Mouse (Mus musculus): ENCODE data around the gene Wapl.

Gene Wapl

GRCm38 (mm10) chr14:34673395-34674228 lies at the start of gene Wapl:
Wapl (plus strand) TSS chr14:34673928.
- peak; percentile 78 for DNase-seq (ENCODE audit: extremely low read depth, low read depth)

GRCm38 (mm10) chr14:34626824-34627223 lies 46.9 kb upstream of the Wapl start:
- no peak for DNase-seq (ENCODE audit: extremely low read depth, low read depth)

GRCm38 (mm10) chr14:34632722-34633448 lies 40.8 kb upstream of the Wapl start:
- peak; percentile 67 for DNase-seq (ENCODE audit: extremely low read depth, low read depth)

DNA sequence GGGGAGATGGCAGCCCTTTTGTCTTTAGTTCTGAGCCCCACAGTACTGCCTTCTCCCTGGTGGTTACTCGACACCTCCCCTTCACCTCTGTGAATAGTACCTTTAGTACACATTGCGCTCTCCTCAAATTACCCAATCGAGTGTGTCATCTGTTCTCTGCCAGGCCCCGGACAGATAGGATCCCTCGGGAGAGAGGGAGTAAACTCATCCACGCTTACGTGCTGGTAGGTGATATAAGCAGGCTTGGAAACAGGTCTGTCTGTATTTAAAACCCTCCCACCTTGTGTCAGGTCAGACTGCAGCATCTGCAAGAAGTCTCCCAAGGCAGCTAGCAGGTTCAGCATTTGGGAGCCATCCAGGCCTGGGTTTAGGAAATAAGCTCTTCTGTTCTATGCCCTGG lies 38.5 kb upstream of the Wapl start:
- no peak for DNase-seq (ENCODE audit: extremely low read depth, low read depth)

- no peak for DNase-seq (ENCODE audit: extremely low read depth, low read depth)
Measured at GRCm38 (mm10) chr14:34635721-34636120, 38.0 kb upstream of the Wapl start.

GRCm38 (mm10) chr14:34644140-34644539 lies 29.6 kb upstream of the Wapl start:
- DNase-seq (ENCODE audit: extremely low read depth, low read depth) = no peak

DNA sequence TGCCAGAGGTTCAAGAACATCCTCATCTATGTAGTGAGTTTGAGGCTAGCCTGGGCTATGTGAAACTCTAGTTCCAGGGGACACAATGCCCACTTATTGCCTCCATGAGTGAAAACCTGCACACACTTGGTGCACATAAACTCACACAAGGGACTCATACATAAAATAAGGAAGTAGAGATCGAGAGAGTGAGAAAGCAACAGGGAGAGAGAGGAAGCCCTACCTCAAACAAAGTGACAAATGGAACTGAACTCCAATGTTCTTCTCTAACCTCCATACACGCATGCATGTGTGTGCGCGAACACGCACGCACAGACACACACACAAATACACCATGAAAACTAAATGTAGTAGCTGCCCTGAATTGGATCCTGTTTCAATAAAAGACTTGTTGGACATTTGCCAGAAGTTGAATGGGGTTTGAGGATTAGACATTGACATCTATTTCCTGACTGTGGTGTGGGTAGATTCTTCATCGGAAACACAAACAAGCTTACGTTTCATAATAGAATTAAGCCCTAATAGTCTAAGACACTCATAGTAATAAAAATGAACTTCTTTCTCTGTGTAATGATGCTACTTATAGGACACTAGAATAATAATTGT lies 25.8 kb upstream of the Wapl start:
- peak; percentile 65 for DNase-seq (ENCODE audit: extremely low read depth, low read depth)

DNA sequence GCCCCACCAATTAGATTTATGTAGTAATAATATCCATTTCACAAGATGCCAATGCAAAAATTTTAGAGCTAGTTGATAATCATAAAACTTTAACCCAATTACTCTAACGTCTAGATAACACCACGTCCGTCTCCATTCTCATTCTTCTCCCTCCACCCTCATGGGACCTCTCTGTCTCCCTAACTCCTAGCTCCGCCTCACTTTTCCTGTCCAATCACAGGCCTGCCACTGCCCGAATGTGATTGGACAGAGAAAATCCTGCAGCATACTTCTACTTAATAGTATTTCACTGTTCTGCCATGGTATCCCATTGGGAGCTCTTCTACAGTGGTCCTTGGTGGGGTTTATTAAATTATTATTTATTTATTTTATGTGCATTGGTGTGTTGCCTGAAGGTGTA lies 16.6 kb upstream of the Wapl start:
- DNase-seq (ENCODE audit: extremely low read depth, low read depth) = no peak

GRCm38 (mm10) chr14:34660351-34660787 lies 13.4 kb upstream of the Wapl start:
- peak; percentile 96 for DNase-seq (ENCODE audit: extremely low read depth, low read depth)

- DNase-seq (ENCODE audit: extremely low read depth, low read depth) = no peak
Measured at GRCm38 (mm10) chr14:34660788-34661591, 12.7 kb upstream of the Wapl start.

DNA sequence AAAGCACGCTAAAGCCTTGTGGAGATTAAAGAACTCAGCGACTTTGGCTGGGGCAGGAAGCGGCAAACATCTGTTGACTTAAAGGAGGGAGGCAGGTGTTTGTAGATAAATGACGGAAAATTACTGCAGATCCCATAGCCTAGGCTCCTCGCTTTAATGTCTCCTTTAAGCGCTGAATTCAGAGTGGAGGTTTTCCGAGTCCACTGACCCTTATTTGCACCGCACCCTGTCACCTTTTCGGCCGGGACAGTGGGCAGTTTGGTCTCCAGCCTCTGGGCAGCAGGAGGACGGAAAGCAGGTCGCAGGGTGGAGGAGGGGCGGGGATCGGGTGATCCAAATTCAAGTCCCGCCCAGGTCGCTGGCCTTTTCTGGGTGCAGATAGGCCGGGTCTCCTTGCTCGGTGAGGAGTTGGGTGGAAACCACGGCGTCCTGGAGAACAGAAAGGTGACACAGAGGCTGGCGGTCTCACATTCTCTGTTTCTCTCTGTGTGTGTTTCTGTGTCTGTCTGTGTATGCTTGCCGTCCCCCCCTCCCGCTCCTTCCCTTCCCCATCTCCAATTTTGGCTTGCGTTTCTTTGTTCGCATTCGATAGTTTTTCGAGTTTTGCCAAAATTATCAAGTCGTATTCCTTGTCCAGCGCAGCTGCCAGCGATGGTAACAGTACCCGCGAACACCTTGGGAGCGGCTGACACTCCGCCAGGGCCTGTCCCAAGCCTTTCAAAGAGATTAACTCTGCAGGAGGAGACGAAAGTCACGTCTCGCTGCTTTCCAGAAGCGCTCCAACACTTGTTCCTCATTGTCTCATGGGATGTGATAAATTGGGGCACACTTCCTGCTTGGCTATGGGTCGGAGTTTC lies 11.9 kb upstream of the Wapl start:
- peak; percentile 72 for DNase-seq (ENCODE audit: extremely low read depth, low read depth)

- DNase-seq (ENCODE audit: extremely low read depth, low read depth) = no peak
Measured at GRCm38 (mm10) chr14:34662478-34662826, 11.3 kb upstream of the Wapl start.

DNA sequence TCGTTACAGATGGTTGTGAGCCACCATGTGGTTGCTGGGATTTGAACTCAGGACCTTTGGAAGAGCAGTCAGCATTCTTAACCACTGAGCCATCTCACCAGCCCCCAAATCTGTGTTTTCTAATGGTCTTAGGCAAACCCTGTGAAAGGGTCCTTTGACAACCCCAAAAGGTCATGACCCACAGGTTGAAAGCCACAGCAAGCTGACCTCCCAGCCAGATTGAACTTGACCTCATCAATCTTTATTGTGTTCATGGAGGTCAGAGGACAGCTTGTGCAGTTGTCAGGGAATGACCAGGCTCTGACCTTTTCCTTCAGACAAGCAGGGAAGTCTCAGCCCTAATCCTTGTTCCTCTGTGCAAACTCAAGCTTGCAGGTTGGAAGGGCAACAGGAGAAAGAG lies 10.3 kb upstream of the Wapl start:
- no peak for DNase-seq (ENCODE audit: extremely low read depth, low read depth)

DNA sequence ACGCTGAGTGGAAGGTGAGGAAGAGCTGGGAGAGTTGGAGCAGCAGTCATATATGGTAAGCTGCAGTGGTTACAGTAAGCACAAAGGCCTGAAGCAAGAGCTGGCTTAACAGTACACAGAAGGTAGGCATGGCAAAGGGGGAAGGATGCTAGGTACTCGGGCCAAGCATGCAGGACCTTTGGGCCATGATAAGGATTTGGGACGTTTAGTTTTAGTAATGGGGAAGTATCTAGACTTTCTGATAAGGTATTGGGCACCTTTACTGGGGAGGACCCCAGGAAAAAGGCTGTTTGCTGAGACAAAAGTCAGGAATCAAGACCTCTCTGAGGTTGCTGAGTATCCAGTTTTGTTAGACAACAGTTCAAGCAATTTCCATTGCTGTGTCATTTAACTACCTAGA lies 4.6 kb upstream of the Wapl start:
- DNase-seq (ENCODE audit: extremely low read depth, low read depth) = peak; percentile 29

DNA sequence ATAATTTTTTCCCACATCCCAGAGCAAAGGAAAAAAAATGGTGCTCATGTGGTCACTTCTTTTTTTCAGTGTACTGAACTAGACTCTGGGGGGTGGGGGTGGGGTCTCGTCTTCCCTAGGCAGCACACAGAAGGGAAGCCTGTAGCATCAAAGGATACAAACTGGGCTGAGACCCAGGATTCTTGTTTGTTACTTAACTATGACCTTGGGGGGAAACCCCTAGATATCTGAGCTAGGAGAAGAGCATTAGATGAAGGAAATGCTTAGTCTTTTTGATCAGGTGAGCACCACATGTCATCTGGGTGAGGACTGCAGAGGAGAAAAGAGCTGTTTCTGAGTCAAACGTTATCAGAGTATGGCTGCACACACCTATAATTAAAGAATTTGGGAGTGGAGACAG lies 3.5 kb upstream of the Wapl start:
- no peak for DNase-seq (ENCODE audit: extremely low read depth, low read depth)

GRCm38 (mm10) chr14:34674229-34674791 lies 582 bp downstream of the Wapl start:
- no peak for DNase-seq (ENCODE audit: extremely low read depth, low read depth)

- peak; percentile 59 for DNase-seq (ENCODE audit: extremely low read depth, low read depth)
Measured at GRCm38 (mm10) chr14:34674932-34675331, 1.2 kb downstream of the Wapl start.

GRCm38 (mm10) chr14:34675347-34675865 lies 1.7 kb downstream of the Wapl start:
- DNase-seq (ENCODE audit: extremely low read depth, low read depth) = peak; percentile 23

GRCm38 (mm10) chr14:34680815-34681214 lies 7.1 kb downstream of the Wapl start:
- no peak for DNase-seq (ENCODE audit: extremely low read depth, low read depth)

- DNase-seq (ENCODE audit: extremely low read depth, low read depth) = no peak
Measured at GRCm38 (mm10) chr14:34684989-34685388, 11.3 kb downstream of the Wapl start.
